Mouse (Mus musculus) heart, postnatal 0 days (tissue): ENCODE results near the gene Surf4. TPM values are rescaled to one million over a fixed set of nuclear protein-coding genes. Genes with fewer than 3 reads are reported as not detected.

Experiments used
- ATAC-seq: fragments of 200-750 bp; cut with Nextera tagmentation; 2 replicates; pipeline ENCODE4 v1.8.0; 2017; ENCODE audit warnings: low read depth, moderate number of reproducible peaks, moderate library complexity; ENCODE audit not compliant: insufficient read depth
- DNase-seq: peaks from one replicate; pipeline ENCODE4 v3.0.0-alpha.2; 2016; ENCODE audit warnings: low spot score
- H3K27ac ChIP-seq: fragments of 300-500 bp; sonication (generic); 2 replicates; pipeline ENCODE4 v1.5.1; 2014; ENCODE audit warnings: low read depth, mild to moderate bottlenecking
- H3K27me3 ChIP-seq: fragments of 300-500 bp; sonication (generic); 2 replicates; pipeline ENCODE4 v1.6.1; 2014; ENCODE audit warnings: low read length, mixed read lengths; ENCODE audit not compliant: control insufficient read depth, insufficient read depth
- H3K36me3 ChIP-seq: fragments of 300-500 bp; sonication (generic); replicated peaks from 2 replicates; pipeline ENCODE4 v1.6.1; 2014; ENCODE audit warnings: low read length, mixed read lengths; ENCODE audit not compliant: control insufficient read depth, insufficient read depth
- H3K4me1 ChIP-seq: fragments of 300-500 bp; sonication (generic); 2 replicates; pipeline ENCODE4 v1.6.1; 2014; ENCODE audit warnings: antibody characterized with exemption; ENCODE audit not compliant: control insufficient read depth, insufficient read depth
- H3K4me2 ChIP-seq: fragments of 300-500 bp; sonication (generic); 2 replicates; pipeline ENCODE4 v1.6.1; 2014; ENCODE audit warnings: low read depth, mild to moderate bottlenecking, low read length, moderate library complexity
- H3K4me3 ChIP-seq: fragments of 300-500 bp; sonication (generic); 2 replicates; pipeline ENCODE4 v1.5.1; 2014; ENCODE audit warnings: low read depth, low read length
- H3K9ac ChIP-seq: fragments of 300-500 bp; sonication (generic); replicated peaks from 2 replicates; pipeline ENCODE4 v1.6.1; 2014; ENCODE audit warnings: low read depth, low read length, mixed read lengths
- H3K9me3 ChIP-seq: fragments of 300-500 bp; sonication (generic); replicated peaks from 2 replicates; pipeline ENCODE4 v1.6.1; 2016; ENCODE audit warnings: low read length; ENCODE audit not compliant: control insufficient read depth
- CTCF ChIP-seq: IDR thresholded peaks from 2 replicates; pipeline ENCODE4 v1.5.1; 2016; ENCODE audit warnings: antibody characterized with exemption, control low read depth, low read depth
- EP300 ChIP-seq: IDR thresholded peaks from 2 replicates; pipeline ENCODE4 v1.6.1; 2016; ENCODE audit warnings: antibody characterized with exemption, low read depth
- WGBS: fragments of 180-500 bp; shearing (Covaris S2); extraction: QIAGEN DNeasy Blood & Tissue Kit; methylation state at CpG from one replicate; pipeline ENCODE4 v1.1.7; 2014; 5-methylcytosine and 5-hydroxymethylcytosine counted together
- polyA plus RNA-seq: library from polyadenylated mRNA; unstranded; fragments of >200 nt; fragmentation: Nextera tagmentation; extraction: Ambion mirVana; gene quantifications from 2 replicates; pipeline ENCODE4 v1.2.1, GENCODE M21; 2015
- total RNA-seq: library from RNA; depleted of rRNA; stranded (reverse); fragments of >200 nt; gene quantifications from 2 replicates; pipeline ENCODE4 v1.2.3, GENCODE M21; 2014; ENCODE audit warnings: low replicate concordance

Surf4 gene
- total and polyA plus RNA-seq, 2 experiments from 2014 or later, result 131 to 189 TPM

GRCm38 (mm10) chr2:26941539-26941938 lies 7.8 kb upstream of the Surf4 start:
- Histone ChIP-seq H3K9ac (no peak overlapping the region), H3K27ac (no peak overlapping the region), H3K9me3 (no peaks in the 10 kb centered on the region), H3K4me2 (no peak overlapping the region), H3K4me1 (no peaks in the 10 kb centered on the region), H3K27me3 (no peaks in the 10 kb centered on the region), H3K4me3 (no peak overlapping the region), H3K36me3 (no peaks in the 10 kb centered on the region)
- 37% methylated on average over 5 of the region's 5 CpGs for WGBS
- DNase-seq (no peak), ATAC-seq (no peak)
- no peak for TF ChIP-seq CTCF
- no peak for TF ChIP-seq EP300

- Histone ChIP-seq H3K27ac (no peak overlapping the region), H3K9ac (no peak overlapping the region), H3K4me3 (no peak overlapping the region), H3K4me1 (peaks cover 13% of the 10 kb centered on the region), H3K27me3 (no peaks in the 10 kb centered on the region), H3K36me3 (no peaks in the 10 kb centered on the region), H3K9me3 (no peaks in the 10 kb centered on the region), H3K4me2 (no peak overlapping the region)
- DNase-seq (no peak), ATAC-seq (no peak)
- TF ChIP-seq EP300 (no peak), CTCF (no peak)
- 30% methylated on average over 1 of the region's 1 CpGs for WGBS
Measured at GRCm38 (mm10) chr2:26936425-26936824, 2.7 kb upstream of the Surf4 start.

GRCm38 (mm10) chr2:26935286-26935685 lies 1.6 kb upstream of the Surf4 start:
- no peaks in the 10 kb centered on the region for H3K27me3 ChIP-seq
- no peak overlapping the region for H3K4me2 ChIP-seq
- H3K4me3 ChIP-seq, result no peak overlapping the region
- ATAC-seq (no peak), DNase-seq (no peak)
- TF ChIP-seq CTCF (no peak), EP300 (no peak)
- WGBS, result 92% methylated on average over 2 of the region's 2 CpGs
- H3K27ac ChIP-seq, result no peak overlapping the region
- no peaks in the 10 kb centered on the region for H3K9me3 ChIP-seq
- H3K36me3 ChIP-seq, result no peaks in the 10 kb centered on the region
- H3K4me1 ChIP-seq, result peaks cover 24% of the 10 kb centered on the region
- no peak overlapping the region for H3K9ac ChIP-seq

- peak overlapping the region; percentile 94 for H3K27ac ChIP-seq
- H3K4me1 ChIP-seq, result peaks cover 25% of the 10 kb centered on the region
- peak overlapping the region; percentile 79 for H3K4me2 ChIP-seq
- H3K9ac ChIP-seq, result peak overlapping the region; percentile 98
- peaks cover 9% of the 10 kb centered on the region for H3K36me3 ChIP-seq
- peak overlapping the region; percentile 90 for H3K4me3 ChIP-seq
- H3K9me3 ChIP-seq, result no peaks in the 10 kb centered on the region
- H3K27me3 ChIP-seq, result no peaks in the 10 kb centered on the region
- ATAC-seq, result no peak
- DNase-seq, result no peak
- no peak for TF ChIP-seq EP300
- WGBS, result under 1% methylated on average over 46 of the region's 49 CpGs
Measured at GRCm38 (mm10) chr2:26932473-26933303, 1.0 kb downstream of the Surf4 start.

GRCm38 (mm10) chr2:26930390-26930789 lies 3.3 kb downstream of the Surf4 start:
- H3K9ac ChIP-seq, result no peak overlapping the region
- WGBS, result 25% methylated on average over 1 of the region's 1 CpGs
- H3K4me2 ChIP-seq, result no peak overlapping the region

More at GRCm38 (mm10) chr2:26930390-26930789, 3.3 kb downstream of the Surf4 start:
- no peak for TF ChIP-seq EP300
- peak; percentile 65 for TF ChIP-seq CTCF
- DNase-seq (peak; percentile 66), ATAC-seq (no peak)
- H3K4me1 ChIP-seq, result peaks cover 25% of the 10 kb centered on the region
- no peaks in the 10 kb centered on the region for H3K9me3 ChIP-seq
- H3K27ac ChIP-seq, result no peak overlapping the region
- no peaks in the 10 kb centered on the region for H3K27me3 ChIP-seq
- no peak overlapping the region for H3K4me3 ChIP-seq
- peaks cover 31% of the 10 kb centered on the region for H3K36me3 ChIP-seq
